Mouse (Mus musculus): ENCODE measurements around the gene Arpp21. TPM values are rescaled to one million over a fixed set of nuclear protein-coding genes. Genes with fewer than 3 reads are reported as not detected.

Arpp21 gene
- total RNA-seq, 2 experiments from 2014 or later = 705 to 707 TPM

DNA sequence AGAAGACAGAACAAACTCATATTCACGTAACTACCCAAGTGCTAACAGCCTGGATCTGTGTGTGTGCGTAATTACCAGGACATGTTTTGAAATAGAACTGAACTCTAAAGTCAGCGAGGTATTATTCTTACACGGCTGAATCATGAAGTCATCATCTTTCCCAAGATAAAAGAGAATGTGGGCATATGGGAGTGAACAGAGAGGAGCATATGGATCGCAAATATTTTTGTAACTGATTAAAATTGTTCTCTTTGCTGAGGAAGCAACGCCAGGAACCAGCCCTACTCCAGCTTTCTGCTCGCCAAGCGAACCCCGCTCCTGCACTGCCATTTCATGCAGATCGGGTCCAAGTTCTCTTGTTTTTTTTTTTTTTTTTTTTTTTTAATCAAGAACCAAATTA, 46.3 kb downstream of the Arpp21 start:
- intact Hi-C loops (cut with DNase I) = no loop called here
- DNase-seq (ENCODE audit: extremely low spot score in 1 of 2, low spot score in 2 of 2) = no peak

DNA sequence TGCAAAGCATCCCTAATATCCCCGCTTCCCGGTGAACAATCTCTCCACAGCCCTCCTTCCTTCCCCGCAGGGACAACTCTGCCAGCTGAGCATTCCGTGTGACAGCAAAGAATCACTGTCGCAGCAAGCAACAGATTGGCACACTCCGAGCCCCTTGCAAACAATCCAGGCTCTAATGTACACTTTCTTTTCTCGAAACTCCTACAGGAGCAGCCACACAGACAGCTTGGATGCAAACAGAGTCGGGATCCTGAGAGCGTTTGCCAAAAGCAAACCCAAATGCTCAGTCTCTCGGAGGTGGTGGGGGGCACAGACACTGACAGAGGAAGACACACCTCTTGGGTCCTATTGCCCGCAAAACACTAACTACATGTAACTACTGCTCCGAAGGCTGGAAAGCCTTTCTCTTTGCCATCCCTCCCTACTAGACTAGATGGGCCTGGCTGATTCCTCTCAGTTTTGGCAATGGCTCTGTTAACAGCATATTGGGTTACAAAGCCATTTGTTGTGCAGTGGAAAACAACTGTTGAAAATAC, 47.3 kb downstream of the Arpp21 start:
- DNase-seq (ENCODE audit: extremely low spot score in 1 of 2, low spot score in 2 of 2) = peak in 1 of 2 experiments; percentile 50
- intact Hi-C loops (cut with DNase I) = no loop called here

DNA sequence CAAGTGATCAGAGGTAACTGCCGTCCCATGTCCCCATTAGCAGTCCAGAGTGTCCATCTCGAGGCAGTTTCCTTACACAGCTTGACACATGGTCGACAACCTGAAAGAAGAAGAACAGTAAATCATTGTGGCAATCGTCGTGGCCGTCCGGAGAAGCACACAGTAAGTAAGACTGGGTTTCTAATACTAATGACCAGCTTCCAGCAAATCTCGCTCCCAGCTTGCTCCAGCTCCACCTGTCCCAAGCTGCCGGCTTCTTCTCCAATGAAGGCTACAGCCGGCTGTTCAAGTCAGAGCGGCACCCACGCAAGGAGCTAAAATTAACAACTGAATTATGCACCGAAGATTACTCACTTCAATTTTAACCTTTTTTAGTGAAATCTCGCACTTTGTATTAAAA, 48.1 kb downstream of the Arpp21 start:
- intact Hi-C loops (cut with DNase I) = no loop called here
- DNase-seq (ENCODE audit: extremely low spot score in 1 of 2, low spot score in 2 of 2) = peak; percentile 56 to 68

DNA sequence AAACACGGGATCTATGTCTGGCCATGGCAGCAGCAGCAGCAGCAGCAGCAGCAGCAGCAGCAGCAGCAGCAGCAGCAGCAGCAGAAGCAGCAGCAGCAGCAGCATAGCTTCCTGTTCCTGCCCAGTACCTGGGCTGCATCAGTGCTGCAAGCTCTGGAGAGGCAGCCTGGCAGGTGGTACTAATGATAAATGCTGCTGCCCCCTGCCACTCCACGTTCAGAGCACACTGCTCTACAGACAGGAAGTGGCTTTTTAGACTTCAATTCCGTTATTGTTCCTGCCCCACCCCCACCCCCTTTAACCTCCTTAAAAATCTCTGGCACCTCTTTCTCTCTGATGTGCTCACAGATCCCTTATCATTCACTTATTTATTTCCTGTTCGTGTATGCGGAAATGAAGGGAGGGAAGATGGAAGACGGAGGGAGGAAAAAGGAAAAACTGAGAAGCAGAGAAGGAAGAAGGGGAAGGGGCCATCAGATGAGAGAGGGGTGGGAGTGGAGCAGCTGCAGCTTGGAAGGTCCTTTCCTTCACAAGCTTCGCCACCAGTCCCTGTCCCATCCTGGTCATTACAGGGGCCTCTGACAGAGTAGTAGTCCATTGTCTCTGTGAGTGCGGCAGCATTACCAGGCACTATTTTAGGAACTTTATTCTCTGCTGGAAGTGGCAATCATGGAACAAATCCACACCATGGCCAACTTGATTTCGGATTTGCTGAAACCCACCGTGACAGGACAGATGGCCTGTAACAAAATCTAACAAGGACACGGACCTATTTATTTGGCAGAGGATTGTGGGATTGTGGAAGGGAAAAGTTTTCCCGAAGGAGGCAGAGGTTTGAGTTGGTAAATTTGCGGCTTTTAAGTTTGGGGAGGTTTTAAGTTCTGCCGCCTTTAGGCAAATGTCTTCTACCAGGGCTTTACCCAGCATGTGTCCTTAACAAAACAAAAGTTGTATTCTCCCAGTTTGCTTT, 49.1 kb downstream of the Arpp21 start:
- DNase-seq (ENCODE audit: extremely low spot score in 1 of 2, low spot score in 2 of 2) = no peak
- intact Hi-C loops (cut with DNase I) = no loop called here

DNA sequence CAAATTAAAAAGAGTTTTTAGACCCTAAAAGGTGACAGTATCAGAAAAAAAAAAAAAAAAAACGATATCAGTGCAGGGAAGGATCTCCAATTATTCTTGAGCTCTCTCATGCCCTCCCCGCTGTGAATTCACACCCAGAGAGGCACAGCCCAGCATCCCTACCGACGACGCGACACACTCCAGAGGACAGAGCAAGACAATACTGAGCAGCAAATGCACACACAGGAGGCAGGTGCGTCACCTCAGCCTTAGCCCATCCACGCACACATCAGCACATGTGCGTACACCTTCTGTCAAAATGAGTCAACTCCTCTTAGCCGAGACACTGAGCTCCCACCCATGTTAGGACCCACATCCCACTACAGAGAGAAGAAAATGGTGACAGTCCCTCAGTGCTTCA, 50.0 kb downstream of the Arpp21 start:
- no peak for DNase-seq (ENCODE audit: extremely low spot score in 1 of 2, low spot score in 2 of 2)
- intact Hi-C loops (cut with DNase I) = no loop called here

DNA sequence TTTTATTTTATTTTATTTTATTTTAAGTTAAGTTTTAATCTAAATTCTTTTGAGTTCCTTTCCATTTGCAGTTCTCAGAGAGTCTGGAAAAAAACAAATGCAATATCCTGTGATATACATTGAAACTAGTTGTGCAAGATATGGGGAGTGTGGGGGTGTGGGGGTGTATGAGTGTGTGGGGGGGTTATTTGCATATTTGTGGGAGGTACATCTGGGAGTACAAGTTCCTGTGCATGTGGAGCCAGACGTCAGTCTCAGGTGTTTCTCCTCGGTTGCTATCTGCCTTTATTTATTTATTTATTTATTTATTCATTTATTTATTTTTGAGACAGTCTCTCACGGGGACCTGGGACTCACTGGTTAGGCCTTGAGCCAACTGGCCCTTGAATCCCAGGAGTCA, 53.0 kb downstream of the Arpp21 start:
- intact Hi-C loops (cut with DNase I) = no loop called here
- no peak for DNase-seq (ENCODE audit: extremely low spot score in 1 of 2, low spot score in 2 of 2)

DNA sequence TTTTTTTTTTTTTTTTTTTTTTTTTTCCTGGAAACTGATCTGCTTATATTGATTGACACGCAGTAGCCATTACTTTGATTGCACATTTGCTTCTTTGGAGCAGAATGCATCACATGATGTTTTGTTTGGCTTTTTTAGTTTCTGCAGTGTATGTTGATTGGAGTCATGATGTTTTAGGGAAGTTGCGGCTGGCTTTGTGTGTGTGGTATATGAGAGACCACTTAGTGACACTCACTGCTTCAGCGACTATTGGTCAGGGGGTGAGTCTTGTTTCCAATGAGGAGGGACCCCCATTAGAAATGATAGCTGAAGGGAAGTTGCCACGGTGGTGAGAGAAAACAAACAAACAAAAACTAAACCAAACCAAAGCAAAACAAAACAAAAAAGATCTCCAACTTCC, 55.7 kb downstream of the Arpp21 start:
- intact Hi-C loops (cut with DNase I) = no loop called here
- DNase-seq (ENCODE audit: extremely low spot score in 1 of 2, low spot score in 2 of 2) = no peak

DNA sequence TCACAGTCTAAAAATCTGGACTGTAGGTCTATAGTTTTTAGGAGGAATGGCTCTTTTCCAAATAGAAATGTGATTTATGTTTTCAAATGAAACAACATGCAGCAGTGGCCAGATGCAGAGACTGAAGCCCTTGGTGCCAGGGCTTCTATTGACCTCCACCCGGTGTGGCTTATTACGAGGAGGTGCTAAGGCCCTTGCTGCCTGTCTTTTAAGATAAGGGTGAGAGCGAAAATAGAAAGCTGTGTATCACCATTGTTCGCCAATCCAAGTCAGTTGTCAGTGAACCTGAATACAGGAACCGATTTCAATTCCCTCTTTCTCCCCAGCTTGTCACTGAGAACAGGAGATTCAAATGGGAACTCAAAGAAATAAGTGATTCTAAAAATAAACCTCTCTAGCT, 57.3 kb downstream of the Arpp21 start:
- no peak for DNase-seq (ENCODE audit: extremely low spot score in 1 of 2, low spot score in 2 of 2)
- intact Hi-C loops (cut with DNase I) = no loop called here

DNA sequence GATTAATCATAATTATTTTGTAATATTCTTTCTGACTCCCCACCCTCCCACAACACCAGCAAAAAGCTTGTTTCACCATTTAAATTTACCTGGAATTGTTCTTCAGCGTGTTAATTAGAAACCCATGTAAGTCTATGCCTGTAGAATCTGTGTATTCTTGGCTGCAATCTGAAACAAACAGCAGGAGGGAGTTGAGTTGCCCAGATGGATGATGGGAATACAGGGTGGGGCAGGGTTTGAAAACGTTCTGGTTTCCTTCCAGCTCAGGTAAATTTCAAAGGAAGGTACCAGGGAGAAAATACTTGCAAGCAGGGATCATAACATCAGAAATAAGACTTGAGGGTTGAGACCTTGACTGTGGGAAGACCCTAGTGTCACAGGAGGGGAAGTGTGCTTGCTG, 58.2 kb downstream of the Arpp21 start:
- intact Hi-C loops (cut with DNase I) = no loop called here
- DNase-seq (ENCODE audit: extremely low spot score in 1 of 2, low spot score in 2 of 2) = no peak

DNA sequence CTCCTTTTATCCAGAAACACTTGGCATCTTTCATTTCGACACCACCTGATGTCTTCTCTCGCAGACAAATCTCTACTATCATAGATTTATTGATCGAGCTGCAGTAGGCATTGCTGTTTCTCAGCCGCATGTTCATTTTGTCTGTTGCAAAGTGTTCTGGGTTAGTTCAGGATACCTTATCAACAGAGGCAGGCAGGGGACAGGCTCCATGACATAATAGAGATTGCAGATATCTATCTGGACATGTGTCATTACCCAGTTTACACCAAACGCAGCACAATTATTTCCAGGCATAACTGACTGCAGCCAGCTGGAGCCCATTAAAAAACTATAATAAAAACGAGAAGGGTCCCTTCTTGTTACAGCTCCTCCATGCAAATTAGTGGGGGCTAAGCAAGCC, 59.4 kb downstream of the Arpp21 start:
- intact Hi-C loops (cut with DNase I) = no loop called here
- DNase-seq (ENCODE audit: extremely low spot score in 1 of 2, low spot score in 2 of 2) = no peak

DNA sequence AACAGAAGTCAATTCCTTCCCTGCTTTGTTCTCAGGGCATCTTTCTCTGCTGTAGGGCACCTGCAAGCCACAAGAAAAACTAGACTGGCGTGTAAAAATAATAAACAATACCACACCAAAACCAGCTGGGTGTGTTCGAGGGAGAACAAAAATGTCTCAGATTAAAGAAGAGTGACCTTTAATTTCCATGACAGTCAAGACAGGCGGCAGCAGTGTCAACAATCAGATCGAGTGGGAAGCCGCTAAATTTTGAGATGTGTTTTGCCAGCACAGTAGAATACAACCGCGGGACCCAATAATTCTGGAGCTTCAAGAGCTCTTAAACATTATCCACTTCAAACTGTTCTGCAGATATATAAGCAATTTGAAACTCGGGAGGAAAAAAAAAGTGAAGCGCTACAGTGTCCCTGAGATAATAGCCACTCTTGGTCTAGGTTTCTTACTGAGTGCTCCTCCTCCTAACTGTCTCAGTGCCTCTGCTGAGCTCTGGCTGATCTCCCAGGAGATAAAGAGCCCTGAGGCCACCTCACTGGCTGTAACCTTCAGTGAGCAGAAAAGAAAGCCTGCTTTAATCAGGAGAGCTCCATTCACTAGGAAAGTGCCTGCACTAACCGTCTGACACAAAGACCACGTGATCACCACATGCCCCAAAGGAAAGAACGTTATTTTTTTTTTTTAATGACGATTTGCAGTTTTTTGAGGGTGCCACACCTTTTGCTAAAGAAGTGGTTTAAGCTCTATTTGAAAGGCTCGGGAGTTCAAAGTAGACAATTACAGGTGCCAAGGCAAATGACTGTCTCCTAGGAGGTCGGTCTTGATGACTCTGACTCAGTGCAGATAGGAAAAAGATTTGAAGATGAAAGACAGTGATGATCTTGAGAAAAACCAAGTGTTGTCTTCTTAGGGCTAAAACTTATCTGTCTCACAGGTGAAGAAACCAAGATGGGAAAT, 61.1 kb downstream of the Arpp21 start:
- no peak for DNase-seq (ENCODE audit: extremely low spot score in 1 of 2, low spot score in 2 of 2)
- intact Hi-C loops (cut with DNase I) = no loop called here

DNA sequence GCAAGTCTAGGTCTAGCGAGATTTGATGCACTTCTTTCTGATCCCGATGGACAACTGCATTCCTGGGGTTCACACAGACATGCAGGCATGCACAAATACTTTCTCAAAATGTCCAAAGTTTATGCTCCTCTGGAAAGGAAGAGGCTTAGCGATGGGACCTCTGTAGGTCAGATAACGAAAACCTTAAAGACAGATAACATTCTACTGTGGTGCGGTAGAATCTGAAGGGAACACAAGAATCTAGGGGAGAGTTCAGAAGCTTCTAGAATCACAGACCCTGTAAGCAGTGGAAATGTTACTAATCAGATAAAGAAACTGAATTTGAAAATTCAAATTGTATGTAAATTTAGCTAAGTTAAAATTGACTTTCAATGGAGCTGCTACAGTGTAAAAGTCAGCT, 62.0 kb downstream of the Arpp21 start:
- no peak for DNase-seq (ENCODE audit: extremely low spot score in 1 of 2, low spot score in 2 of 2)
- intact Hi-C loops (cut with DNase I) = no loop called here

DNA sequence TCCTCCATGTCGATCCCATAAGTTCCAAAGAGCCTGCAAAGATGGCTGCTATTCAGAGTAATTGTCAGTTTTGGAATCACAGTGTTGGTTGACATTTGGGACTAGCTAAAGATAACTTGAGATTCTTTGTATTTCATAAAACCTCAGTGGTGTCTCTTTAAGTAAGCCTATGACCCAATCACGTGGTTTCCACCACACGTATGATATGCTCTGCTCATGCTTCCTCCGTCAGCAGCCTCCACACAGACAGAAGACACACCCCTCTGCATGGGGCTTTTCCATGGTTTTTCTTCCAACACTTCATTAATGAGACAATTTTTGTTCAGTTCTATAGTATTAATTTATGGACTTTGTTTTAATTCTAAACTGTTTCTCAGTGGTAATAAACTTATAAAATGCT, 71.1 kb downstream of the Arpp21 start:
- intact Hi-C loops (cut with DNase I) = no loop called here
- no peak for DNase-seq (ENCODE audit: extremely low spot score in 1 of 2, low spot score in 2 of 2)

DNA sequence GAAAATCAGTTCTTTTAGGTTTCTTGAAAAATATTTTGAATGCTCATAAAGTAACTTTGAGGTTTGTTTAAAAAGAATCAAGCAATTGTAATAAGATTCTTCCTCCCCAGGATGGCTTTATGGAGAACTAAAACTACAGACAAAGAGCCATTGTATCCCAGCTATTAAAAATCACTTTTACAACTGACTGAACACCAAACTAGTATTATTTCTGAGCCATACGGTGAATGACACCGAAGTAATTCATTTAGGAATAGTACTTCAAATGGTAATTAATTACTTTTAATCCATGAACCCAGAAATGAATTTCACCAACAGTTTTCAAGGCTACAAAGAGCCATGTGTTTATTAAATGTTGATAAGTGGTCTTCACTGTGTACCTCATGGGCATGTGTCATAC, 74.8 kb downstream of the Arpp21 start:
- intact Hi-C loops (cut with DNase I) = no loop called here
- DNase-seq (ENCODE audit: extremely low spot score in 1 of 2, low spot score in 2 of 2) = no peak

DNA sequence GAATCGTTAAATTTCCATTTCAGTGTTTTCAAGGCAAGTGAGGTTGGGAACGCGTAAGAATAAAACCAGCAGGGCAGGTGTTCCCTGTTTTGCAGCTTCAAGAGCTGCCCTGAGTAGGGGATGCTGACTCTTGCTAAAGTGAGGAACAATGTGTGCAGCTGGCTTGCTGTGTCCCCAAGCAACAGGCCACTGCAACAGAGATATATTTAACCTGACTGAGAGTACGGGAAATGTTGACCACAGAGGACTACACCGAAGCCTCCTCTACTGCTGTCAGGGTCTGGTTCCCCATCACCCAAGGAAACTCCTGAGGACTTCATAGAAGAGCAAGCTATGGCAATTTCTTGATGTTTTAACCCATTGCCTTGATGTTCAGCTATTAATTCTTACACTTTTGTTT, 81.8 kb downstream of the Arpp21 start:
- intact Hi-C loops (cut with DNase I) = no loop called here
- DNase-seq (ENCODE audit: extremely low spot score in 1 of 2, low spot score in 2 of 2) = no peak

DNA sequence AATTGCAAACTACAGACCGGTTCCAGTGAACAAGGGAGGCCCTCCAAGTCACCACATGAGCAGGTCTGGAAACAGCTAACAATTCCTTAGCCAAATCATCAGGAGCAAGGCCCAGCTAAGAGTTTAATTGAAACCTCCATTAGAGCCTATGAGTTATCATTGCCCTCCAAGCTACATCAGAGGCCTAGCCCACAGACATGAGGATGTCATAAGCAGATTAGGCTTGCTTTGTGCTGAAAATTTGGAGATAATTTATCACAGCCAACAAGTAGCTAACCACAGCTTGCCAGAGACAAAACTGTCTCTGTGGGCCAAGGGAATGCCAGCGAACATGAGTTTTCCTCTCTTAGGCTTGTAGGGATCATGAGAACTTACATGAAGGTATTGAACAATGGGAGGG, 83.0 kb downstream of the Arpp21 start:
- no peak for DNase-seq (ENCODE audit: extremely low spot score in 1 of 2, low spot score in 2 of 2)
- intact Hi-C loops (cut with DNase I) = no loop called here

DNA sequence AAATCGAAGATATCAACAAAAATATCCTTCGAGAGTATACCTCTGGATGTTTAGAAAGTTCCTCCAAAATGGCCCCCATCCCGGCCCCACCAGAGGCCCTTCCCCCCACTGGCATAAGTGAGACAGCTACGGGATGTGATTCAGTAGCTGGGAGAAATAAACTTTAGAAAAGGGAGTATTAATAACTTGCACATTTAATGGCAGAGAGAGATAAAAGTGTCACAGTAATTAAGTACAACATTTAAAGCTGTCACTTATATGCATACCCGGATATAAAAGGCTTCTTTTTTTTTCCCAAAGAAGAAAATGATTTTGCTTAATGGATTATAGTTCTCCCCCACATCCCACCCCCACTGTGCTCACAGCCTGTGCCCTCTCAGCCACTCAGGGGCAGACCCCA, 84.6 kb downstream of the Arpp21 start:
- DNase-seq (ENCODE audit: extremely low spot score in 1 of 2, low spot score in 2 of 2) = no peak
- intact Hi-C loops (cut with DNase I) = no loop called here

DNA sequence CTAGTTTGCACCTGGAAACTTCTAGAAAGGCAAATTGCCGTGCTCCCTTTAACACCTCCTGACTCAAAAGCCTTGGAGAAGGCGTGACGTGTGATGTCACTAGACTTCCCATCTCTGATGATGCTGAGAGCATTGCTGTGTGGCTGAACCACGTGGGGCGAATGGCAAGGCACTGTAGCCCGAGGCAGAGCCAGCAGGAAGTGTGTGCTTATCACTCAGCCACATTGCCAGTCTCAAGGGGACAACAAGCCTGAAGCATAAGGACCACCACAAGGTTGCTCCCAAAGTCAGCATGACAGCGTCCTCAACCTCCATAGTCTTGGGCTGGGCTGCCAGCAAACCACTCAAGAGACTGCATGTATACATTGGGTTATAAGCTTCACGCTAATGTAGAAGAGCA, 95.1 kb downstream of the Arpp21 start:
- intact Hi-C loops (cut with DNase I) = no loop called here
- no peak for DNase-seq (ENCODE audit: extremely low spot score in 1 of 2, low spot score in 2 of 2)

DNA sequence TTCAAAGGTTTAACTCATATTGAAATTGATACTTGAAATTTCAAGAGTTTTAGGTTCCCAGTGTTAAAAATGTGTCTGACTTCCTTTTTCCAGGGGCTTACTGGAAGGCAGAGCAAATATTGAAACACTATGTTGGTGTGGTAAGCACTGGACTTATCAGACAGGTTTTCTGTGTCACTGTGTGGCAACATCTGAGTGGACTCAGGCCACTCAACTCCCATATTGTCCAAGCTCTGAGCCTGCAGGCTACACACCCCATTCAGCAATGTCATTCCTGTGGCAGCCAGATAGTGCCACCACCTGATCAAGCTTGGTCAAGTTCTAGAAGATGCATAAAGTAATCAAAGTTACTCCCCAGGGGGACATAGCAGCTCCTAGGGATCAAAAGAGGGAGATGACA, 97.9 kb downstream of the Arpp21 start:
- intact Hi-C loops (cut with DNase I) = no loop called here
- no peak for DNase-seq (ENCODE audit: extremely low spot score in 1 of 2, low spot score in 2 of 2)

DNA sequence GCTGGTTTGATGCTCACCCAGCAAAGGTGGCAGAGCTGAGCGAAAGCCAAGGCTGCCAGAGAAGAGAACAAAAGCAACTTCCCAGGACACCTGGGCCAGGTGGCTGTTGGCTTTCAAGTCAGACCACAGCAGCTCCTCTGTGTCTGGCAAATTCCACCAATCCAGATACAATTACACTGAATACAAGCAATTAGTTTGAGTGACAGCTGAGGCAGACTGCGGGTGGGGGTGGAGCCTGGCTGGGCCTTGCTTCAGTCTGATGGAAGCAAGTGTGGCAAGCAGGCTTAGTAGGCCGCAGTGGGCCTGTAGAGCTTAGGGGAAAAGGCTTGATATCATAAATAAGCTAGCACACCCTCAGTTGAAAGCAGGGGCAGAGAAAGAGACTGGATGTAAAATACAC, 104.9 kb downstream of the Arpp21 start:
- no peak for DNase-seq (ENCODE audit: extremely low spot score in 1 of 2, low spot score in 2 of 2)
- intact Hi-C loops (cut with DNase I) = no loop called here

Data from left cerebral cortex, postnatal 10 days (tissue).